Mouse (Mus musculus) erythroblast, embryonic 14.5 days (primary cell): Measurements from ENCODE around the gene Islr.

Experiments
- GATA1 ChIP-seq: IDR thresholded peaks from 2 replicates; pipeline ENCODE4 v1.6.1; 2012; ENCODE audit warnings: low read length, inconsistent platforms, mixed read lengths
- TAL1 ChIP-seq: IDR thresholded peaks from 3 replicates; pipeline ENCODE4 v1.6.1; 2012; ENCODE audit warnings: low read length, inconsistent platforms, mixed read lengths

DNA sequence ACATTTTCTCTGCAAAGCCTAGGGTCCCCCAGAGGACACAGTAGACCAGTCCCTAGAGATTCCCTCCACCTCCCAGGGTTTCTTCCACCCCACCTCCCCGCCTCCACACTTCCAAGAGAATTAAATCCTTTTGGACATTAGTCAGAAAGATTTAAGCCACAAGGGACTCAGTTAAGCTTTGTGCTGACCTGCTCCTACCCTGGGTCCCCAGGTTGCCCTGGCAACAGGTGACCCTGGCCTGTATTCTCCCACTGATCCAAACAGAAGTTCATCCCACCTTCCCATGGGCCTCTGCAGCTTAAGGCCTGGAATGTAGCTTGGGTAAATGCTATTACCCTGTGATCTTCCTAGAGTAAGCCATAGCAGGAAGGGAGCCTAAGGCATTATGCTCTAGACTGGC lies 59.4 kb downstream of the Islr start:
- no peak for TF ChIP-seq TAL1
- no peak for TF ChIP-seq GATA1
